Mouse (Mus musculus) gastrocnemius, postnatal 4 days (tissue): ENCODE measurements around the gene Syn2. TPM values are rescaled to one million over a fixed set of nuclear protein-coding genes. Genes with fewer than 3 reads are reported as not detected.
"Not testable (repeated sequence)": the region's sequence is repeated elsewhere in the genome, so short reads cannot be mapped to it uniquely, and the experiment has no call there.

ENCODE experiments used
- DNase-seq, 2 experiments: peaks; one replicate each; pipeline ENCODE4 v3.0.0; 2021 to 2022; ENCODE audit warnings: low spot score in 2 of 2, mixed read lengths in 2 of 2
- total RNA-seq, 2 experiments: library from RNA; stranded (reverse); gene quantifications; 2 replicates each; pipeline ENCODE4 v1.2.3; 2021

The Syn2 gene
- total RNA-seq, 2 experiments from 2014 or later, result 2.6 to 3.4 TPM

GRCm38 (mm10) chr6:115169518-115169917 is 34.8 kb downstream of the Syn2 start:
- no peak for DNase-seq

- no peak for DNase-seq
Observed at GRCm38 (mm10) chr6:115174845-115175244, 40.1 kb downstream of the Syn2 start.

GRCm38 (mm10) chr6:115178826-115179225 is 44.1 kb downstream of the Syn2 start:
- peak in 1 of 2 experiments; percentile 46 for DNase-seq

- no peak for DNase-seq
Observed at GRCm38 (mm10) chr6:115181094-115181493, 46.4 kb downstream of the Syn2 start.

GRCm38 (mm10) chr6:115191111-115191510 is 56.4 kb downstream of the Syn2 start:
- DNase-seq, result no peak

- no peak for DNase-seq
Observed at GRCm38 (mm10) chr6:115200753-115201152, 66.1 kb downstream of the Syn2 start.

- DNase-seq, result no peak
Observed at GRCm38 (mm10) chr6:115203029-115203428, 68.3 kb downstream of the Syn2 start.

- no peak for DNase-seq
Observed at GRCm38 (mm10) chr6:115210187-115210586, 75.5 kb downstream of the Syn2 start.

- DNase-seq, result no peak
Observed at GRCm38 (mm10) chr6:115210820-115211219, 76.1 kb downstream of the Syn2 start.

GRCm38 (mm10) chr6:115212132-115212903 is 77.6 kb downstream of the Syn2 start:
- no peak for DNase-seq

- DNase-seq, result no peak
Observed at GRCm38 (mm10) chr6:115213129-115213528, 78.4 kb downstream of the Syn2 start.

GRCm38 (mm10) chr6:115221215-115221641 is 86.5 kb downstream of the Syn2 start:
- DNase-seq, result no peak

GRCm38 (mm10) chr6:115225519-115225918 is 90.8 kb downstream of the Syn2 start:
- DNase-seq, result no peak

GRCm38 (mm10) chr6:115227043-115227442 is 92.3 kb downstream of the Syn2 start, which contains the start of gene Gm17482:
Gene Gm17482, plus strand, starts transcription at chr6:115227343.
- no peak for DNase-seq

GRCm38 (mm10) chr6:115227529-115227928 is 92.8 kb downstream of the Syn2 start:
- peak; percentile 44 to 71 for DNase-seq

- DNase-seq, result no peak
Observed at GRCm38 (mm10) chr6:115230557-115230956, 95.9 kb downstream of the Syn2 start.

- no peak for DNase-seq
Observed at GRCm38 (mm10) chr6:115231836-115232235, 97.1 kb downstream of the Syn2 start.

GRCm38 (mm10) chr6:115232562-115232961 is 97.9 kb downstream of the Syn2 start:
- DNase-seq, result no peak

GRCm38 (mm10) chr6:115238031-115239027 is 103.6 kb downstream of the Syn2 start:
- no peak for DNase-seq

- DNase-seq, result no peak
Observed at GRCm38 (mm10) chr6:115239335-115239734, 104.6 kb downstream of the Syn2 start.

- not testable (repeated sequence) for DNase-seq
Observed at GRCm38 (mm10) chr6:115240431-115240830, 105.7 kb downstream of the Syn2 start.
